ENCODE assay signal across 12 mouse cellular contexts in genomic region chrX:103371221-103371620, GRCm38 (mm10). TPM values are rescaled to one million over a fixed set of nuclear protein-coding genes. Genes with fewer than 3 reads are reported as not detected.
DNase-seq lines count a peak whose midpoint lies in the region; ATAC-seq and TF ChIP-seq lines count a peak whose summit lies in the region.
"Had no signal": no experiment of that assay in that cellular context is flagged by ENCODE, and none has a peak within 500 bp of the region (broad histone marks: within the 10 kb centered on the region; RNA-seq: fewer than 3 reads in every experiment).

No protein-coding gene starts in this region.

- 66% methylated on average over 2 of the region's 2 CpGs for WGBS in hindbrain, postnatal 0 days
- 67% methylated on average over 2 of the region's 2 CpGs for whole genome bisulfite sequencing in hindbrain, embryonic 14.5 days

- no peaks in the 10 kb centered on the region for H3K4me1 ChIP-seq in hindbrain, postnatal 0 days (ENCODE audit: insufficient read depth, low read length)
- no peaks in the 10 kb centered on the region for H3K4me1 ChIP-seq in hindbrain, embryonic 14.5 days (replicated peaks; ENCODE audit: control insufficient read depth, insufficient read depth, low read length)
- H3K4me1 ChIP-seq in ES-E14 (ENCODE audit: control insufficient read depth in 2 of 2, insufficient read depth in 2 of 2, low read length in 2 of 2, poor library complexity in 1 of 2): no peaks in the 10 kb centered on the region
- H3K4me1 ChIP-seq: hindbrain, embryonic 15.5 days had no signal

- peak; percentile 11 for DNase-seq in hindbrain, postnatal 0 days (ENCODE audit: low spot score)
- DNase-seq in hindbrain, embryonic 14.5 days (ENCODE audit: low spot score): no peak
- peak; percentile 73 for DNase-seq in 3T3-L1 (ENCODE audit: low read depth, low spot score)
- no peak for DNase-seq in ES-E14 (ENCODE audit: low read depth, low spot score)
- DNase-seq in kidney, postnatal 14 days: peak; percentile 17
- no peak for DNase-seq in embryo, embryonic 10.5 days (ENCODE audit: low spot score)

- in situ Hi-C loops in ES-E14 (cut with MboI; ENCODE audit: low sequenced_read_pairs in 2 of 2, unreplicated experiment in 2 of 2): loop anchor here in 1 of 2 experiments (5.0 kb wide), 1 partner anchor 89 kb away; no protein-coding TSS in a partner anchor

- H3K9ac ChIP-seq in hindbrain, postnatal 0 days (replicated peaks; ENCODE audit: low read length): no peak overlapping the region
- no peak overlapping the region for H3K9ac ChIP-seq in hindbrain, embryonic 14.5 days
- H3K9ac ChIP-seq in ES-E14 (ENCODE audit: insufficient read depth, low read depth, low read length, poor library complexity, severe bottlenecking): no peak overlapping the region
- H3K9ac ChIP-seq: hindbrain, embryonic 15.5 days; neural tube, embryonic 13.5 days had no signal

- H3K27me3 ChIP-seq in hindbrain, postnatal 0 days (ENCODE audit: insufficient read depth, low read length): no peaks in the 10 kb centered on the region
- H3K27me3 ChIP-seq in hindbrain, embryonic 14.5 days (ENCODE audit: control insufficient read depth, insufficient read depth, low read length): peaks cover 69% of the 10 kb centered on the region

- H3K4me2 ChIP-seq in hindbrain, postnatal 0 days (ENCODE audit: low read depth, low read length): no peak overlapping the region
- no peak overlapping the region for H3K4me2 ChIP-seq in hindbrain, embryonic 14.5 days (replicated peaks)
- H3K4me2 ChIP-seq: heart, embryonic 11.5 days; hindbrain, embryonic 15.5 days; neural tube, embryonic 13.5 days had no signal

- no peak for ATAC-seq in hindbrain, postnatal 0 days
- ATAC-seq in hindbrain, embryonic 14.5 days (ENCODE audit: low FRiP score): no peak
- ATAC-seq in monocyte, adult 5-6 weeks (replicated peaks; ENCODE audit: insufficient number of reproducible peaks, low FRiP score, low TSS enrichment, poor library complexity, severe bottlenecking): no peak
- ATAC-seq in erythroblast, adult 5-6 weeks (replicated peaks; ENCODE audit: low FRiP score, poor library complexity, severe bottlenecking): no peak

- no peak overlapping the region for H3K27ac ChIP-seq in hindbrain, postnatal 0 days
- no peak overlapping the region for H3K27ac ChIP-seq in hindbrain, embryonic 14.5 days
- no peak overlapping the region for H3K27ac ChIP-seq in ES-E14 (ENCODE audit: insufficient read depth, low read depth, low read length, poor library complexity, severe bottlenecking)
- H3K27ac ChIP-seq: hindbrain, embryonic 15.5 days; neural tube, embryonic 13.5 days had no signal

- no peak overlapping the region for H3K4me3 ChIP-seq in hindbrain, postnatal 0 days (ENCODE audit: low read length)
- no peak overlapping the region for H3K4me3 ChIP-seq in hindbrain, embryonic 14.5 days (replicated peaks; ENCODE audit: low read length)
- H3K4me3 ChIP-seq in ES-E14 (ENCODE audit: insufficient read depth in 1 of 2, low read depth in 1 of 2, low read length in 2 of 2, poor library complexity in 1 of 2, severe bottlenecking in 1 of 2): no peak overlapping the region
- H3K4me3 ChIP-seq: hindbrain, embryonic 15.5 days; neural tube, embryonic 13.5 days had no signal

- H3K36me3 ChIP-seq in hindbrain, postnatal 0 days (ENCODE audit: insufficient read depth, low read length): no peaks in the 10 kb centered on the region
- no peaks in the 10 kb centered on the region for H3K36me3 ChIP-seq in hindbrain, embryonic 14.5 days (replicated peaks; ENCODE audit: control insufficient read depth, insufficient read depth)
- H3K36me3 ChIP-seq in ES-E14 (ENCODE audit: control insufficient read depth, insufficient read depth, low read length, poor library complexity, severe bottlenecking): no peaks in the 10 kb centered on the region
- H3K36me3 ChIP-seq: hindbrain, embryonic 15.5 days; neural tube, embryonic 13.5 days had no signal

- TF ChIP-seq CTCF in hindbrain, postnatal 0 days (IDR thresholded peaks at IDR 0.05; ENCODE audit: low read depth): no peak

- H3K9me3 ChIP-seq in hindbrain, postnatal 0 days (ENCODE audit: low read length): no peaks in the 10 kb centered on the region
- no peaks in the 10 kb centered on the region for H3K9me3 ChIP-seq in hindbrain, embryonic 14.5 days (ENCODE audit: control insufficient read depth, low read length)
- no peaks in the 10 kb centered on the region for H3K9me3 ChIP-seq in ES-E14 (ENCODE audit: control insufficient read depth, insufficient read depth, low read depth, low read length)
- H3K9me3 ChIP-seq: hindbrain, embryonic 15.5 days; neural tube, embryonic 13.5 days had no signal

TF ChIP-seq in ES-E14, 5 proteins besides CTCF, POLR2A, EP300 and RAD21:
- TF ChIP-seq ZC3H11A (IDR thresholded peaks at IDR 0.05; ENCODE audit: borderline replicate concordance, low read depth, low read length): peak; percentile 66
- no peak for TF ChIP-seq CHD2 (IDR thresholded peaks at IDR 0.05; ENCODE audit: low read depth, low read length)

RNA-seq across cellular contexts. Expression of gene Chic1, which starts 14.9 kb away (rescaled TPM):
- 8.1 and 8.7 TPM in 2 replicates for total RNA-seq in hindbrain, postnatal 0 days (2014; rRNA removed)
- 4.5 and 4.9 TPM in 2 replicates for polyA plus RNA-seq in hindbrain, postnatal 0 days (2015; fragmentation: Nextera tagmentation; extraction: Ambion mirVana)
- polyA plus RNA-seq in hindbrain, embryonic 14.5 days (2014; fragmentation: Nextera tagmentation; extraction: Ambion mirVana): 7.9 and 8.3 TPM in 2 replicates
- 10.8 and 13.2 TPM in 2 replicates for total RNA-seq in ES-E14 (2012; rRNA removed)
- 0.32 to 2.2 TPM (median 1.1 TPM) in 3 replicates for total RNA-seq in monocyte, adult 5-6 weeks (2017)
- not detected in 2 replicates for total RNA-seq in erythroblast, adult 5-6 weeks (2015; ENCODE audit: low replicate concordance)
- total RNA-seq in erythroblast, adult 5-6 weeks (2017; ENCODE audit: low replicate concordance): under 0.01 and 0.09 TPM in 2 replicates

RNA-seq across cellular contexts. Expression of gene Tsx, which starts 43.0 kb away (rescaled TPM):
- not detected in 2 replicates for total RNA-seq in hindbrain, postnatal 0 days (2014; rRNA removed)
- polyA plus RNA-seq in hindbrain, postnatal 0 days (2015; fragmentation: Nextera tagmentation; extraction: Ambion mirVana): 0.43 TPM in 1 of 2 replicates, not detected in the other
- 0.25 TPM in 1 of 2 replicates, not detected in the other for polyA plus RNA-seq in hindbrain, embryonic 14.5 days (2014; fragmentation: Nextera tagmentation; extraction: Ambion mirVana)
- total RNA-seq in ES-E14 (2012; rRNA removed): 3.0 and 4.3 TPM in 2 replicates
- total RNA-seq in monocyte, adult 5-6 weeks (2017): not detected in 3 replicates
- not detected in 2 replicates for total RNA-seq in erythroblast, adult 5-6 weeks (2015; ENCODE audit: low replicate concordance)
- not detected in 2 replicates for total RNA-seq in erythroblast, adult 5-6 weeks (2017; ENCODE audit: low replicate concordance)

RNA-seq across cellular contexts. Expression of gene Cdx4, which starts 50.0 kb away (rescaled TPM):
- not detected in 2 replicates for total RNA-seq in hindbrain, postnatal 0 days (2014; rRNA removed)
- polyA plus RNA-seq in hindbrain, postnatal 0 days (2015; fragmentation: Nextera tagmentation; extraction: Ambion mirVana): not detected in 2 replicates
- not detected in 2 replicates for polyA plus RNA-seq in hindbrain, embryonic 14.5 days (2014; fragmentation: Nextera tagmentation; extraction: Ambion mirVana)
- total RNA-seq in ES-E14 (2012; rRNA removed): 0.31 and 0.32 TPM in 2 replicates
- not detected in 3 replicates for total RNA-seq in monocyte, adult 5-6 weeks (2017)
- total RNA-seq in erythroblast, adult 5-6 weeks (2015; ENCODE audit: low replicate concordance): not detected in 2 replicates
- not detected in 2 replicates for total RNA-seq in erythroblast, adult 5-6 weeks (2017; ENCODE audit: low replicate concordance)
- total RNA-seq: left cerebral cortex, postnatal 14 days had no signal
- polyA plus RNA-seq: heart, embryonic 11.5 days; hindbrain, embryonic 15.5 days; neural tube, embryonic 13.5 days had no signal

RNA-seq across cellular contexts. Expression of gene Gm26992, which starts 50.6 kb away (rescaled TPM):
- not detected in 2 replicates for total RNA-seq in hindbrain, postnatal 0 days (2014; rRNA removed)
- not detected in 2 replicates for polyA plus RNA-seq in hindbrain, postnatal 0 days (2015; fragmentation: Nextera tagmentation; extraction: Ambion mirVana)
- not detected in 2 replicates for polyA plus RNA-seq in hindbrain, embryonic 14.5 days (2014; fragmentation: Nextera tagmentation; extraction: Ambion mirVana)
- total RNA-seq in ES-E14 (2012; rRNA removed): not detected in 2 replicates
- not detected in 3 replicates for total RNA-seq in monocyte, adult 5-6 weeks (2017)
- total RNA-seq in erythroblast, adult 5-6 weeks (2015; ENCODE audit: low replicate concordance): not detected in 2 replicates
- not detected in 2 replicates for total RNA-seq in erythroblast, adult 5-6 weeks (2017; ENCODE audit: low replicate concordance)
- total RNA-seq: left cerebral cortex, postnatal 14 days had no signal
- polyA plus RNA-seq: heart, embryonic 11.5 days; hindbrain, embryonic 15.5 days; neural tube, embryonic 13.5 days had no signal

Comparison
In these comparisons a context has a peak if more than half of its experiments do, and no peak if none do; other contexts are left out.
1. DNase-seq: peak in hindbrain, postnatal 0 days (single experiment), 3T3-L1 (single experiment) and kidney, postnatal 14 days (single experiment); none in hindbrain, embryonic 14.5 days (single experiment), ES-E14 (single experiment) and embryo, embryonic 10.5 days (single experiment).